Mouse (Mus musculus): ENCODE measurements at regions not wholly inside any gene's neighbourhood (a gene's known extent, or its start where the extent isn't known, plus 50 kb on each side); places are given as distances from the start of the nearest gene placed in this dataset.

DNA sequence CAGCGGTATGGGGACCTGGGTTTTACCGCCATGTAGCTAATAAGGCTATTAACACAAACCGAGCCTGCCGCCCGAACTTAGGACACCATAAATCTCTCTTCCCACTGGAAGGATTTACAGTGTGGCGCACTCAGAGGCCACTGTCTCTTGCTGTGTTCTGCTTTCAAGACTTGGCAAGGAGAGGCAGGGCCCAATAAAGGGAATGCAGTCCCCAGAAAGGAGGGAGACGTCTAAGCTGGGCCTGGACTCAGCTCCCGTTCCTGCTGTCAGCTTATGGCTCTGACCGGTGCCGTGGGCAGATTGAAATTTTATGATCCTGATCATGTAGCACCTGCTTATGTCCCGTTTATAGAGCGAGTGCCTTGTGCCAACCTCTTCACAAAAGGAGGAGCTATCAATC, 226.7 kb downstream of the Suds3 start:
- Histone ChIP-seq H3K4me2 (replicated peaks; ENCODE audit: low read depth, low read length, severe bottlenecking) (no peak overlapping the region), H3K36me3 (ENCODE audit: control insufficient read depth, insufficient read depth, low read length) (no peaks in the 10 kb centered on the region), H3K27me3 (ENCODE audit: control insufficient read depth, insufficient read depth, low read length) (no peaks in the 10 kb centered on the region), H3K4me3 (replicated peaks; ENCODE audit: low read length) (no peak overlapping the region), H3K9me3 (ENCODE audit: control insufficient read depth, low read length) (no peaks in the 10 kb centered on the region), H3K4me1 (ENCODE audit: control insufficient read depth, insufficient read depth, low read length) (no peaks in the 10 kb centered on the region), H3K9ac (ENCODE audit: low read depth, low read length, severe bottlenecking) (no peak overlapping the region), H3K27ac (replicated peaks; ENCODE audit: low read depth, low read length) (no peak overlapping the region)
- 32% methylated on average over 12 of the region's 12 CpGs for WGBS
- no peak for DNase-seq (ENCODE audit: low spot score)
- TF ChIP-seq POLR2A (IDR thresholded peaks at IDR 0.05; ENCODE audit: borderline replicate concordance, extremely low read depth, insufficient read depth, insufficient read length), result no peak
- no peak for ATAC-seq (ENCODE audit: low FRiP score, low read depth)

DNA sequence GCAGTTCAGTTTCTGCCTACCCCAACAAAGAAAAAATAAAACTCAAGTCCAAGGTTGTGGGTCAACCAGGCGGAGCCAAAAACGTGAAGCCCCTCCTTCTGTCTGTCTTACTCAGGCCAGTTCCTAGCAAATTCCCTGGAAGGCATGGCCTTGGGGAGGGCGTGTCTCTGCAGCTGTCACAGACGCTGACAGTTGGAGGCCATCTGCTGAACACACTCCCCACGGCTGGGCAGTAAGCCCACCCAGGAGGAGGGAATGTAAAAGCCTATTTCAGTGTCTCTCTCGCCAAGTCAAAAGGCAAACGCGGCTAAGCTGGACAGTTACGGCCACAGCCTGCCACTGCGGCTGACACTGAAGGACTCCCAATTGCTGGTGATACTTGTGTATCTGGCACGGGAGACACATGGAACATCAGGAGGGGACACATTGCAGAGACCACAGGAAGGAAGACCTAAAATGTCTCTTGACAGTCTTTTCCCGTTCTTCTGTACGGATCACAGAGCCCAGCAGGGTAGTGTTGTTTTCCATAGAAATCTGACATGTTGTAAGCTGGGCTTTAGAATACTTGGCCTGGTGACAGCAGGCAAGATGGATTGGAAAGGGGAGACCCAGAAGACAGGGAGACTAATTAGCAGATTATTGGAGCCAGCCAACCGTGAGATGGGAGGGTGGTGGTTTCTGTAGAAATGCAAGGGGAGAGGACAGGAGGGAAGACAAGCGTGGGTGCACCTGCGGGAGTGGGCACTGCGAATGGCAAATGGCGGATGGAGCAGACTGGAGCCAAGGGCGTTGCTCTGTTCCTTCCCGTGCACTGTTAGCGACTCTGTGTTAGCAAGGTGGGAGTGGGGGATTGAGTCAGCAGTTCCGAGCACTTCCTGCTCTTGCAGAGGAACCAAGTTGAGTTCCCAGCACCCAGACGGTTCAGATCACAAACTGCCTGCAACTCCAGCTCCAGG, 229.5 kb downstream of the Suds3 start:
- H3K27ac ChIP-seq (replicated peaks; ENCODE audit: low read depth, low read length), result no peak overlapping the region
- DNase-seq (ENCODE audit: low spot score) (no peak), ATAC-seq (ENCODE audit: low FRiP score, low read depth) (no peak)
- no peak overlapping the region for H3K4me2 ChIP-seq (replicated peaks; ENCODE audit: low read depth, low read length, severe bottlenecking)
- H3K4me1 ChIP-seq (ENCODE audit: control insufficient read depth, insufficient read depth, low read length), result no peaks in the 10 kb centered on the region
- no peak overlapping the region for H3K9ac ChIP-seq (ENCODE audit: low read depth, low read length, severe bottlenecking)
- no peak overlapping the region for H3K4me3 ChIP-seq (replicated peaks; ENCODE audit: low read length)
- 69% methylated on average over 23 of the region's 23 CpGs for WGBS
- H3K9me3 ChIP-seq (ENCODE audit: control insufficient read depth, low read length), result no peaks in the 10 kb centered on the region
- H3K27me3 ChIP-seq (ENCODE audit: control insufficient read depth, insufficient read depth, low read length), result no peaks in the 10 kb centered on the region
- TF ChIP-seq POLR2A (IDR thresholded peaks at IDR 0.05; ENCODE audit: borderline replicate concordance, extremely low read depth, insufficient read depth, insufficient read length), result no peak
- no peaks in the 10 kb centered on the region for H3K36me3 ChIP-seq (ENCODE audit: control insufficient read depth, insufficient read depth, low read length)

DNA sequence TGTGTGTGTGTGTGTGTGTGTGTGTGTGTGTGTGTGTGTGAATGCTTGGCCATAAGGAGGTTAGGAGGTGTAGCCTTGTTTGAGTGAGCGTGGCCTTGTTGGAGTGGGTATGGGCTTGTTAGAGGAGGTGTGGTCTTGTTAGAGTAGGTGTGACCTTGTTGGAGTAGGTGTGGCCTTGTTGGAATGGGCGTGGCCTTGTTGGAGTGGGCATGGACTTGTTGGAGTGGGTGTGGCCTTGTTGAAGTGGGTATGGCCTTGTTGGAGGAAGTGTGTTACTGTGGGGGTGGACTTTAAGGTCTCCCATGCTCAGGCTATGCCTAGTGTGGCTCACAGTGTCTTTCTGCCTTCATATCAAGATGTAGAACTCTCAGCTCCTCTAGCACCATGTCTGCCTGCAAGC, 236.2 kb downstream of the Suds3 start:
- H3K9ac ChIP-seq (ENCODE audit: low read depth, low read length, severe bottlenecking), result no peak overlapping the region
- H3K27ac ChIP-seq (replicated peaks; ENCODE audit: low read depth, low read length), result no peak overlapping the region
- no peak for DNase-seq (ENCODE audit: low spot score)
- H3K4me2 ChIP-seq (replicated peaks; ENCODE audit: low read depth, low read length, severe bottlenecking), result no peak overlapping the region
- no peaks in the 10 kb centered on the region for H3K27me3 ChIP-seq (ENCODE audit: control insufficient read depth, insufficient read depth, low read length)
- 71% methylated on average over 2 of the region's 2 CpGs for WGBS
- ATAC-seq (ENCODE audit: low FRiP score, low read depth), result no peak
- no peaks in the 10 kb centered on the region for H3K9me3 ChIP-seq (ENCODE audit: control insufficient read depth, low read length)
- TF ChIP-seq POLR2A (IDR thresholded peaks at IDR 0.05; ENCODE audit: borderline replicate concordance, extremely low read depth, insufficient read depth, insufficient read length), result no peak
- H3K4me1 ChIP-seq (ENCODE audit: control insufficient read depth, insufficient read depth, low read length), result no peaks in the 10 kb centered on the region
- H3K4me3 ChIP-seq (replicated peaks; ENCODE audit: low read length), result no peak overlapping the region
- H3K36me3 ChIP-seq (ENCODE audit: control insufficient read depth, insufficient read depth, low read length), result no peaks in the 10 kb centered on the region

GRCm38 (mm10) chr5:116874941-116875340, 241.0 kb downstream of the Suds3 start:
- no peaks in the 10 kb centered on the region for H3K9me3 ChIP-seq (ENCODE audit: control insufficient read depth, low read length)
- H3K36me3 ChIP-seq (ENCODE audit: control insufficient read depth, insufficient read depth, low read length), result no peaks in the 10 kb centered on the region
- ATAC-seq (ENCODE audit: low FRiP score, low read depth) (no peak), DNase-seq (ENCODE audit: low spot score) (no peak)
- H3K4me3 ChIP-seq (replicated peaks; ENCODE audit: low read length), result no peak overlapping the region
- H3K9ac ChIP-seq (ENCODE audit: low read depth, low read length, severe bottlenecking), result no peak overlapping the region
- WGBS, result 84% methylated on average over 2 of the region's 2 CpGs
- no peak overlapping the region for H3K4me2 ChIP-seq (replicated peaks; ENCODE audit: low read depth, low read length, severe bottlenecking)
- no peaks in the 10 kb centered on the region for H3K4me1 ChIP-seq (ENCODE audit: control insufficient read depth, insufficient read depth, low read length)
- H3K27me3 ChIP-seq (ENCODE audit: control insufficient read depth, insufficient read depth, low read length), result no peaks in the 10 kb centered on the region
- no peak for TF ChIP-seq POLR2A (IDR thresholded peaks at IDR 0.05; ENCODE audit: borderline replicate concordance, extremely low read depth, insufficient read depth, insufficient read length)
- no peak overlapping the region for H3K27ac ChIP-seq (replicated peaks; ENCODE audit: low read depth, low read length)

GRCm38 (mm10) chr5:116868115-116868514, 247.8 kb downstream of the Suds3 start:
- no peaks in the 10 kb centered on the region for H3K36me3 ChIP-seq (ENCODE audit: control insufficient read depth, insufficient read depth, low read length)
- WGBS, result 72% methylated on average over 5 of the region's 5 CpGs
- no peaks in the 10 kb centered on the region for H3K4me1 ChIP-seq (ENCODE audit: control insufficient read depth, insufficient read depth, low read length)
- H3K9me3 ChIP-seq (ENCODE audit: control insufficient read depth, low read length), result no peaks in the 10 kb centered on the region
- no peak for DNase-seq (ENCODE audit: low spot score)
- ATAC-seq (ENCODE audit: low FRiP score, low read depth), result no peak
- H3K4me2 ChIP-seq (replicated peaks; ENCODE audit: low read depth, low read length, severe bottlenecking), result no peak overlapping the region
- H3K27me3 ChIP-seq (ENCODE audit: control insufficient read depth, insufficient read depth, low read length), result no peaks in the 10 kb centered on the region
- H3K4me3 ChIP-seq (replicated peaks; ENCODE audit: low read length), result no peak overlapping the region
- TF ChIP-seq POLR2A (IDR thresholded peaks at IDR 0.05; ENCODE audit: borderline replicate concordance, extremely low read depth, insufficient read depth, insufficient read length), result no peak
- H3K9ac ChIP-seq (ENCODE audit: low read depth, low read length, severe bottlenecking), result no peak overlapping the region
- no peak overlapping the region for H3K27ac ChIP-seq (replicated peaks; ENCODE audit: low read depth, low read length)

Measured in limb, embryonic 14.5 days (tissue).